Mouse (Mus musculus) intestine, postnatal 0 days (tissue): Measurements from ENCODE around the gene Clec4g. TPM values are rescaled to one million over a fixed set of nuclear protein-coding genes. Genes with fewer than 3 reads are reported as not detected.
"Not testable (repeated sequence)": the region's sequence is repeated elsewhere in the genome, so short reads cannot be mapped to it uniquely, and the experiment has no call there.

Source experiments
- ATAC-seq: fragments of 200-750 bp; cut with Nextera tagmentation; 2 replicates; pipeline ENCODE4 v1.8.0; 2017; ENCODE audit warnings: mild to moderate bottlenecking, moderate TSS enrichment, moderate library complexity
- H3K27ac ChIP-seq: fragments of 300-500 bp; sonication (generic); 2 replicates; pipeline ENCODE4 v1.5.1; 2014; ENCODE audit warnings: mild to moderate bottlenecking, low read depth, low read length, moderate library complexity
- H3K27me3 ChIP-seq: fragments of 300-500 bp; sonication (generic); replicated peaks from 2 replicates; pipeline ENCODE4 v1.6.1; 2014; ENCODE audit warnings: low read length, mixed read lengths; ENCODE audit not compliant: control insufficient read depth, insufficient read depth
- H3K36me3 ChIP-seq: fragments of 300-500 bp; sonication (generic); 2 replicates; pipeline ENCODE4 v1.6.1; 2014; ENCODE audit warnings: mild to moderate bottlenecking, moderate library complexity; ENCODE audit not compliant: control insufficient read depth, insufficient read depth
- H3K4me1 ChIP-seq: fragments of 300-500 bp; sonication (generic); replicated peaks from 2 replicates; pipeline ENCODE4 v1.6.1; 2014; ENCODE audit warnings: antibody characterized with exemption, low read length, mixed read lengths; ENCODE audit not compliant: control insufficient read depth, insufficient read depth
- H3K4me2 ChIP-seq: fragments of 300-500 bp; sonication (generic); replicated peaks from 2 replicates; pipeline ENCODE4 v1.6.1; 2014; ENCODE audit warnings: low read depth, mild to moderate bottlenecking, moderate library complexity
- H3K4me3 ChIP-seq: fragments of 300-500 bp; sonication (generic); 2 replicates; pipeline ENCODE4 v1.5.1; 2014; ENCODE audit warnings: low read depth, low read length
- H3K9ac ChIP-seq: fragments of 300-500 bp; sonication (generic); 2 replicates; pipeline ENCODE4 v1.6.1; 2014; ENCODE audit warnings: mild to moderate bottlenecking, low read depth, low read length
- H3K9me3 ChIP-seq: fragments of 300-500 bp; sonication (generic); 2 replicates; pipeline ENCODE4 v1.6.1; 2016; ENCODE audit warnings: mixed run types; ENCODE audit not compliant: control insufficient read depth
- CTCF ChIP-seq: sonication (generic); IDR thresholded peaks from 2 replicates; pipeline ENCODE4 v1.5.1; 2016; ENCODE audit warnings: low read depth, mild to moderate bottlenecking, control low read depth, antibody characterized with exemption, moderate library complexity
- WGBS: fragments of 180-500 bp; shearing (Covaris S2); extraction: QIAGEN DNeasy Blood & Tissue Kit; methylation state at CpG from one replicate; pipeline ENCODE4 v1.1.7; 2014; 5-methylcytosine and 5-hydroxymethylcytosine counted together
- polyA plus RNA-seq: library from polyadenylated mRNA; unstranded; fragments of >200 nt; fragmentation: Nextera tagmentation; extraction: Ambion mirVana; gene quantifications from 2 replicates; pipeline ENCODE4 v1.2.1, GENCODE M21; 2015

Clec4g gene
- polyA plus RNA-seq: not detected in 2 replicates

GRCm38 (mm10) chr8:3720551-3720950 is at the start of gene Clec4g:
Gene Clec4g, minus strand, starts transcription at chr8:3720651.
- Histone ChIP-seq H3K27ac (no peak within 1 kb of the TSS), H3K27me3 (no peaks in the 10 kb centered on the region), H3K9ac (no peak within 1 kb of the TSS), H3K4me3 (no peak within 1 kb of the TSS), H3K4me2 (no peak within 1 kb of the TSS), H3K4me1 (no peaks in the 10 kb centered on the region), H3K9me3 (no peaks in the 10 kb centered on the region), H3K36me3 (no peaks in the 10 kb centered on the region)
- no peak for TF ChIP-seq CTCF
- WGBS: 72% methylated on average over 5 of the region's 5 CpGs
- ATAC-seq: no peak

DNA sequence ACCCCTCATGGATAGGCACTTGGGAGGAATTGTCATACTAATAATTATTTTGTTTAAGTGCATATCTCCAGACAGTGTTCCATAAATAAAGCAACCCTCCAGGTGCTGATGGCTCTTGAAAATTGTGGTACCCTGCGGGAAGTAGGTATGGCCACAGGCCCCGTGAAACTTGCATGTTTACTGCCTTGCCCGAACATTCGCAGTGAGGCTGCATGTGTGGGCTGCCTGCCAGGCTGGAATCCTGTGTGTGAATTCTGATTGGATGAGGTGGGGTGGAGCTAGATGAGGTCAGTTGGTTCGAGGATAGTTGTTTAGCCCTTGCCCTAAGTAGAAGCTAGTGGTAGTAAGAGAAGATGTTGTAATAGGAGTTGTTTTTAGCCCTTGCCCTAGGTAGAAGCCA is 48.2 kb upstream of the Clec4g start:
- ATAC-seq, H3K9ac ChIP-seq, H3K9me3 ChIP-seq, H3K27me3 ChIP-seq, H3K4me2 ChIP-seq, H3K27ac ChIP-seq, H3K4me1 ChIP-seq, H3K36me3 ChIP-seq, H3K4me3 ChIP-seq: not testable (repeated sequence)
- 77% methylated on average over 5 of the region's 5 CpGs for WGBS

GRCm38 (mm10) chr8:3754261-3754850 is 33.9 kb upstream of the Clec4g start:
- H3K4me1 ChIP-seq: no peaks in the 10 kb centered on the region
- H3K27me3 ChIP-seq: no peaks in the 10 kb centered on the region
- ATAC-seq: peak; percentile 100
- no peak overlapping the region for H3K9ac ChIP-seq
- H3K4me2 ChIP-seq: no peak overlapping the region
- WGBS: 68% methylated on average over 18 of the region's 18 CpGs
- H3K27ac ChIP-seq: no peak overlapping the region
- H3K4me3 ChIP-seq: no peak overlapping the region
- no peaks in the 10 kb centered on the region for H3K36me3 ChIP-seq
- 0 out of 2 replicates have a peak, but pooled peaks cover 2% of the 10 kb centered on the region for H3K9me3 ChIP-seq
- no peak for TF ChIP-seq CTCF

- no peak within 1 kb of the TSS for H3K4me3 ChIP-seq
- no peak within 1 kb of the TSS for H3K27ac ChIP-seq
- 84% methylated on average over 4 of the region's 4 CpGs for WGBS
- no peak for TF ChIP-seq CTCF
- H3K9me3 ChIP-seq: no peaks in the 10 kb centered on the region
- no peaks in the 10 kb centered on the region for H3K27me3 ChIP-seq
- no peaks in the 10 kb centered on the region for H3K4me1 ChIP-seq
- H3K36me3 ChIP-seq: no peaks in the 10 kb centered on the region
- H3K9ac ChIP-seq: no peak within 1 kb of the TSS
- ATAC-seq: no peak
- H3K4me2 ChIP-seq: no peak within 1 kb of the TSS
Observed at GRCm38 (mm10) chr8:3748761-3749160, 28.3 kb upstream of the Clec4g start, which contains the start of gene Cd209a. Gene Cd209a, minus strand, starts transcription at chr8:3748984.

GRCm38 (mm10) chr8:3736947-3737346 is 16.5 kb upstream of the Clec4g start:
- no peak overlapping the region for H3K4me3 ChIP-seq
- H3K36me3 ChIP-seq: no peaks in the 10 kb centered on the region
- no peaks in the 10 kb centered on the region for H3K4me1 ChIP-seq
- H3K4me2 ChIP-seq: no peak overlapping the region
- H3K9ac ChIP-seq: no peak overlapping the region
- no peaks in the 10 kb centered on the region for H3K9me3 ChIP-seq
- WGBS: 81% methylated on average over 2 of the region's 2 CpGs
- no peak for TF ChIP-seq CTCF
- no peaks in the 10 kb centered on the region for H3K27me3 ChIP-seq
- ATAC-seq: no peak
- no peak overlapping the region for H3K27ac ChIP-seq

GRCm38 (mm10) chr8:3735599-3735998 is 15.1 kb upstream of the Clec4g start:
- TF ChIP-seq CTCF: no peak
- Histone ChIP-seq H3K27ac (no peak overlapping the region), H3K9me3 (no peaks in the 10 kb centered on the region), H3K9ac (no peak overlapping the region), H3K27me3 (no peaks in the 10 kb centered on the region), H3K4me1 (no peaks in the 10 kb centered on the region), H3K4me3 (no peak overlapping the region), H3K36me3 (no peaks in the 10 kb centered on the region), H3K4me2 (no peak overlapping the region)
- ATAC-seq: no peak
- WGBS: 94% methylated on average over 2 of the region's 2 CpGs

GRCm38 (mm10) chr8:3734084-3734483 is 13.6 kb upstream of the Clec4g start:
- 58% methylated on average over 1 of the region's 1 CpGs for WGBS
- no peak for TF ChIP-seq CTCF

More at GRCm38 (mm10) chr8:3734084-3734483, 13.6 kb upstream of the Clec4g start:
- Histone ChIP-seq H3K4me1 (no peaks in the 10 kb centered on the region), H3K4me2 (no peak overlapping the region), H3K9ac (no peak overlapping the region), H3K9me3 (no peaks in the 10 kb centered on the region), H3K27ac (no peak overlapping the region), H3K36me3 (no peaks in the 10 kb centered on the region), H3K27me3 (no peaks in the 10 kb centered on the region), H3K4me3 (no peak overlapping the region)
- ATAC-seq: no peak
